Mouse (Mus musculus) urinary bladder, postnatal 14 days (tissue): ENCODE measurements around the gene Diaph3.

Experiments
- DNase-seq: peaks from one replicate; pipeline ENCODE4 v3.0.0; 2021; ENCODE audit warnings: low spot score

The Diaph3 gene

GRCm38 (mm10) chr14:87083911-87084310 is 57.1 kb downstream of the Diaph3 start:
- no peak for DNase-seq

- DNase-seq: no peak
Observed at GRCm38 (mm10) chr14:87079725-87080124, 61.3 kb downstream of the Diaph3 start.

GRCm38 (mm10) chr14:87075021-87075531 is 66.0 kb downstream of the Diaph3 start:
- DNase-seq: no peak

GRCm38 (mm10) chr14:87064281-87064680 is 76.8 kb downstream of the Diaph3 start:
- DNase-seq: no peak

- DNase-seq: no peak
Observed at GRCm38 (mm10) chr14:87056169-87056568, 84.9 kb downstream of the Diaph3 start.

GRCm38 (mm10) chr14:87051187-87051586 is 89.8 kb downstream of the Diaph3 start:
- no peak for DNase-seq

- no peak for DNase-seq
Observed at GRCm38 (mm10) chr14:87044401-87044806, 96.6 kb downstream of the Diaph3 start.

GRCm38 (mm10) chr14:87020240-87020639 is 120.8 kb downstream of the Diaph3 start:
- no peak for DNase-seq

- no peak for DNase-seq
Observed at GRCm38 (mm10) chr14:87019687-87020086, 121.3 kb downstream of the Diaph3 start.

- no peak for DNase-seq
Observed at GRCm38 (mm10) chr14:86997318-86997717, 143.7 kb downstream of the Diaph3 start.

GRCm38 (mm10) chr14:86951169-86951568 is 189.9 kb downstream of the Diaph3 start:
- no peak for DNase-seq

GRCm38 (mm10) chr14:86937953-86938352 is 203.1 kb downstream of the Diaph3 start:
- no peak for DNase-seq

- no peak for DNase-seq
Observed at GRCm38 (mm10) chr14:86936424-86936823, 204.6 kb downstream of the Diaph3 start.

- DNase-seq: no peak
Observed at GRCm38 (mm10) chr14:86930763-86931162, 210.3 kb downstream of the Diaph3 start.

- no peak for DNase-seq
Observed at GRCm38 (mm10) chr14:86926827-86927226, 214.2 kb downstream of the Diaph3 start.

GRCm38 (mm10) chr14:86898898-86899297 is 242.1 kb downstream of the Diaph3 start:
- DNase-seq: no peak

- DNase-seq: no peak
Observed at GRCm38 (mm10) chr14:86889070-86889804, 251.8 kb downstream of the Diaph3 start.

- DNase-seq: no peak
Observed at GRCm38 (mm10) chr14:86885417-86886098, 255.5 kb downstream of the Diaph3 start.

GRCm38 (mm10) chr14:86869536-86869935 is 271.5 kb downstream of the Diaph3 start:
- peak; percentile 50 for DNase-seq

GRCm38 (mm10) chr14:86867143-86867542 is 273.9 kb downstream of the Diaph3 start:
- no peak for DNase-seq

GRCm38 (mm10) chr14:86864053-86864452 is 277.0 kb downstream of the Diaph3 start:
- no peak for DNase-seq

GRCm38 (mm10) chr14:86861277-86861946 is 279.6 kb downstream of the Diaph3 start:
- DNase-seq: no peak
